Mouse (Mus musculus) retina, embryonic 14.5 days (tissue): Measurements from ENCODE around the gene Fam234b.

Experiments
- DNase-seq: peaks from one replicate; pipeline ENCODE4 v3.0.0-alpha.2; 2015; ENCODE audit warnings: low spot score

Fam234b gene

GRCm38 (mm10) chr6:135183961-135184360, 13.8 kb upstream of the Fam234b start:
- no peak for DNase-seq

- no peak for DNase-seq
Observed at GRCm38 (mm10) chr6:135187076-135187917, 10.5 kb upstream of the Fam234b start.

DNA sequence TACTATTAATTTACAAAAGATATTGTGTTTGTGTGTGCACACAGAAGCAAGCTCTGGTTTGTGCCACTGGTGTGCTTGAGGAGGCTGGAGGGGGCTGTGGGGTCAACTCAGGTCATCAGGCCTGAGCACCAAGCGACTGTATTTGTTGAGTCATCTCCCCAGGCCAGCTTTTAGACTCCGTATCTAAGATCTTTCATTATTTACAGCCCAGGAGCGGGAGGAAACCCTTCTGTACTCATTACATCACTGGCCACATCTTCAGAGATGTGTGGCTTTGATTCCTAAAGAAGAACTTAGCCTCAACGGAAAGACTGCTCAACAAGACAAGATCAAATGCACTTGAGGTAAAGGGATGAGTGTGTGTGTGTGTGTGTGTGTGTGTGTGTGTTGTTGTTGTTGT, 9.1 kb upstream of the Fam234b start:
- DNase-seq: no peak

DNA sequence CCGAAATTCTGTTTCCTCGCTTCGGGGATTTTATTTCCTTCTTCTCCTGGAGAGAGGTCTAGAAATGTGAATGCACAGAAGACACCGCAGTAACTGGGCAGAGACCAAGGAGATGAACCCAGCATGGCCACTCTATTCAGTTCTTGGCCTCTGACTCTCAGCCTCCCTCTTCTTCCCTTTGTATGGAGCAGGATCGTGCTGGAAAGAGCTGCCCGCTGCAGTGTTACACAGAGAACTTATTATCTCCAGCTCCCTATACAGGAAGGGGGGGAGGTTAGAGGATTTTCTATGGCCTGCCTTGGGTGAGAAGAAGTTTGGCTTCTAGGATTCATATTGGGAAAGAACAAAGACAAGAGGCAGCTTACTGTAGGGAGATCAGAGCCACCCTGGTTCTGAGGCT, 7.7 kb upstream of the Fam234b start:
- DNase-seq: no peak

- DNase-seq: no peak
Observed at GRCm38 (mm10) chr6:135191906-135192305, 5.9 kb upstream of the Fam234b start.

GRCm38 (mm10) chr6:135192993-135193392, 4.8 kb upstream of the Fam234b start:
- DNase-seq: no peak

DNA sequence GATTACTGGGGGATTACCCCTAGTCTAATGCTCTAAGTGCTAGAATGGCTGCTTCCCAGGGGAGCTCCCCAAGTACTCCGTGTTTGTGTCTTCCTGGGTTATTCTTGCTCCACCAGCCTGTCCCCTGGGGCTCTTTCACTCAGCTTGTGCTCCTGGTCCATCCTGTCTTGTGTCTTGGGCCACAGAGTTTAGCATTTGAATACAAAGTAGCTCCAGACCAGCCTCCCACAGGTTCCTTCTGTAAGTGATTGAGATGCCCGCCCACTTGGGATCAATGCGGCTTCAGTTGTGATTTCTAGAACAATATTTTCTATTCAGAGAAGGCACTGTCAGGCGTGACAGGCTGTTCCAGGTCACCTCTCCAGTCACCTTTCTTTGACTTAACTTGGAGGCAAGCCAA, 4.0 kb upstream of the Fam234b start:
- peak; percentile 31 for DNase-seq

DNA sequence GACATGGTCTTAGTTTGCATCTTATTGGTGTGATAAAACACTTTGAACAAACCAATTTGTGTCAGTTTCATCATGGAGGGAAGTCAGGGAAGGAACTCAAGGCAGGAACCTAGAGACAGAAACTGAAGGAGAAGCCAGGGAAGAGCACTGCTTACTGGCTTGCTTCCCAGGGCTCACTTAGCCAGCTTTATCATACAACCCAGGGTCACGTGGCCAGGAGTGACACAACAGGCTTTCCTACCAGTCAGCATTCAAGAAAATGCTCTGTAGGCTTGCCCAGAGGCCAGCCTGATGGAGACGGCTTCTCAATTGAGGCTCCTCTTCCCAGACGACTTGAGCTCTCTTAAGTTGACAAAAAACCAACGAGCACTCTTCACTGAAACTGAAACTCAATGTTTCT, 2.9 kb upstream of the Fam234b start:
- no peak for DNase-seq

GRCm38 (mm10) chr6:135196707-135197106, 1.1 kb upstream of the Fam234b start:
- no peak for DNase-seq

DNA sequence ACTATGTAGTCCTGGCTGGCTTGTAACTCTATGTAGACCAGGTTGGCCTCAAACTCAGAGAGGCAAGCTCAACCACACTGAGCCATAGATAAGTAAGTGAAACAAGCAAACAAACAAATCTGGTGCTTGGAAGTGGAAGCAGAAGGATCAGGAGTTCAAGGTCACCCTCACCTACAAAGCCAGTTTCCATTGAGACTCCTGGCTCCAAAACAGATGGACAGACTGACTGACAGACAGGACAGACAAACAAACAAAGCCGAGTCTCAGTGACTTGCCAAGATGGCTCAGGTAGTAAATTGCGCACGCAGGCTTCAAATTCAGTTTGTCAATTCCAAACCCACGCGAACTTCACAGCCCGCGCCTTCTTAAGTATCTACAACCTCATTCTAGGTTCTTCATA, 331 bp upstream of the Fam234b start:
- DNase-seq: peak; percentile 15

DNA sequence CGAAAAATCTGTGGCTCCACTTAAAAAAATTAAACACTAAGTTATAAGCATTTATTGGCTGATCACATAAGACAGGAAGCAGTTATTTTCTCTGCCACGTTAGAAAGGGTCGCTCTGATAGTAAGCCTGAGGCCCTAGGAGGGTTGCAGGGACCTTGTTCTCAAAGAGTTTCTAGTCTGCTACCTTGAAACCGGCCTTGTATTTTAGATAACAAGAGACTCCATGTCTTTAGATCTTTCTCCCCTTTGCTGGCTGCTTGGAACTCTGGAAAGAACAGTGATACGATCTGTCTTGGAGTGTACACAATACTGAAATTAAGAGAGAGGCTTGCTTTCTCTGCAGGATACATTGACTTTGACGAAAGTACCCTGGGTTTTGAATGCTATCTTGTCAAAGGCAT, 949 bp downstream of the Fam234b start:
- no peak for DNase-seq

GRCm38 (mm10) chr6:135200122-135200957, 2.6 kb downstream of the Fam234b start:
- no peak for DNase-seq

DNA sequence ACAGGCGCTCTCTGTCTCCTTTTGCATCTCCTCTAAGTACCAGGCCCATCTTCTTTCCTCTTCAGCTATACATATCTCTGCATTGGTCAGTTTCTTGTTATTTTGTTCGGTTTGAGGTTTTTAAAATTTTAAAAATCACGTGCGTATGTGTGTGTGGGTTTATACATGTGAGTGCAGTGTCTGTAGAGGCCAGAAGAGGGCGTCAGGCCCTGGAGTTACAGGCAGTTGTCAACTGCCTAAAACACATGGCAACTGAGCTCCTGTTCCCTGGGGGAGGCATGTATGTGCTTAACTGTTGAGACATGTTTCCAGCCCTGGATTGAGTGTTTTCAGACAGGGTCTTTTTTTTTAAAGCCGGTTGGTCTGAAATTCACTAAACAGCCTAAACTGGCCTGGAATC, 4.9 kb downstream of the Fam234b start:
- no peak for DNase-seq

DNA sequence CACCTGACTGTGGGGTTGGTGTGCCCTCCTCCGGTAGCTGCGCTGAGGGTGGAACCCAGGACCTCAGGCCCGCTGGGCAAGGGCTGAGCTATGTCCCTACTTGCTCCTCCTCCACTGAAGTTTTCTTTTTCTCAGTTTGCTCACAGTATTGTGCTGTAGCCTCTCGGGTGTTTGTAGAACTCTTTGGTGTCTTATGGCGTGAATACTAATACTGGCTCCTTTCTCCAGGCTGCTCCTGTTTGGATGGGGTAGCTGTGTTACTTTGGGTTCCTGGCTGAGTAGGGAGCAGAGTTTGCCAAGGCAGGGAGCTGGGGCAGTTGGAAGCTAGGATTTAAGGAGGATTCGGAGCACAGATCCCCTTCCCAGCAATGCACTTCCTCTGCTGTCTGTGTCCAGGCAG, 6.0 kb downstream of the Fam234b start:
- DNase-seq: no peak

DNA sequence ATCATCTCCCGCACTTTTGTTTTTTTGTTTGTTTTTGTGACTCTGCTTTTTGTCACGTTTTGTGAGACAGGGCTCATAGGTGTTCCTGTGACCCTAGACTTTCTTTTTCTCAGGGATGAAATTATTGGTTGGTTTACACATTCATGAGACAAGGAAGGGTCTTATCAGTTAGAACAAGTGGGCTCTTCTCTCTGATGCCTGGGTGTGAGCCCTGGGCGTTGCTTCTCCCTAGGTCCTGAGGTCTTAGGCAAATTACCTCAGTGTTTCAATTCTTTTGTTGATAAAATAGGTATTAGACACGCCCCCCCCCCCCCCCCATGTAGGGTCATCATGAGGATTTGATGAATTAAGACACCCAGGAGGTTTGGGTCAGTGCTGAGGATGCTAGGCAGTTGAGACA, 7.1 kb downstream of the Fam234b start:
- no peak for DNase-seq

- no peak for DNase-seq
Observed at GRCm38 (mm10) chr6:135205802-135206201, 8.0 kb downstream of the Fam234b start.

DNA sequence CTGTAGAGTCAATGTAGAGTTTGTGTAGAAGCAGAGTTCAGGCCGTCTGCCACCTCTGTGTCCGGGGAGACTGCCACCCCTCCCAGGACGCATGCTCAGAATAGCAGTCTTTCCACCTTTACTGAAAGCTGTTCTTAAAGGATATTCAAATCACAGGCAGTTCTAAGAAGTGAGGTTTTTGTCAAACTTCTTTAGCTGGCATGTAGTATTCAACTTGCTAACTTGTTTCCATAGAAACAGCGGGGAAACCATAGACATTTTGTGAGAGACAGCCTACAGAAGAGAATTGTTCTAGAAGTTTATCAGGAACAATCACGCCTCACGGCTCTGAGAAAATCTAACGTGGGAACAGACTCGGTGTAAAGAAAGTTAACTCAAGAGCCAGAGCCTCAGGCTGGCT, 9.1 kb downstream of the Fam234b start:
- no peak for DNase-seq

DNA sequence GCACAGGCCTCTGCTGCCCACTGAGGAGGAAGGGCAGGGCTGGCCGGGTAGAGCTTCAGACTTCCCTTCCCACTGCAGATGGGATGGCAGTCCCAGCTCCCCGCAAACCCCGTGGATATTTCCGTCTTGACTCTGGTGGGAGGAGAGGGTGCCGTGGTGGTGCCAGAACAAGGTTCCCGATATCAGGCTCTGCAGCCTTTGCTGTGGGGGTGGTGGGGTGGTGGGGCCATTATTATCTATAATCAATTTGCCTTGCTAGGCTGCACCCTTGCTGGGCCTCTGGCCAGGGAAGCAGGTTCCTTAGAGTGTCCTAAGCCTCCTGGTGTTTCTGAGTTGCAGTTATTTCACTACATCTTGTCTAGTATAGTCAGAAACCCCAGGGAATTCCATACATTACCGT, 13.4 kb downstream of the Fam234b start:
- no peak for DNase-seq

GRCm38 (mm10) chr6:135212666-135213065, 14.9 kb downstream of the Fam234b start:
- peak; percentile 43 for DNase-seq

GRCm38 (mm10) chr6:135218330-135218729, 20.6 kb downstream of the Fam234b start:
- DNase-seq: no peak

- DNase-seq: no peak
Observed at GRCm38 (mm10) chr6:135219916-135220315, 22.1 kb downstream of the Fam234b start.

DNA sequence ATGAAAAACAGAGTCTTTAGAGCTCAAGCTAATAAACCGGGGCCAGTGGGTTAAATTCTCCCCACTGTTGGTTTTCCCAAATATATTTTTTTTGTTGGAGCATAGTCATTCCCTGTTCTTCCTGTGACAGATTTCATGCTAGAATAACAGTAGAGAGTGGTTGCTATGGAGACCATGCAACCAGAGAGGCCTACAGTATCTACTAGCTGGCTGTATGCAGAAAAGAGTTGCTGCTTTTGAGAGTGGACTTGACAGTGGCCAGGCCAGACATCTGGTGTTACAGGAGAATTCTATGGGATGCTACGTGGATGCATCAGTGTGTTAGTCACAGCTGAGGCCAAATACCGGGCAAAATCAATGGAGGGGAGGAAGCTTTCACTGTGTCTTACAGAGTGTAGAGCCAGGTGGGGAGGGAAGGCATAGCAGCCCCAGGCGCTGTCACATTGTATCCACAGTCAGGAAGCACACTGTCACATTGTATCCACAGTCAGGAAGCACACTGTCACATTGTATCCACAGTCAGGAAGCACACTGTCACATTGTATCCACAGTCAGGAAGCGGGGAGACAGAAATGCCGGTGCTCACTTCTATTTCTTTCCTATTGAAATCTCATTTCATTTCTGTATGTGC, 26.1 kb downstream of the Fam234b start:
- DNase-seq: peak; percentile 45

- DNase-seq: peak; percentile 47
Observed at GRCm38 (mm10) chr6:135228465-135228941, 30.7 kb downstream of the Fam234b start.
